Mouse (Mus musculus) lung, embryonic 16.5 days (tissue): Measurements from ENCODE around the gene Tmem220. TPM values are rescaled to one million over a fixed set of nuclear protein-coding genes. Genes with fewer than 3 reads are reported as not detected.

Experiments used
- ATAC-seq: fragments of 200-750 bp; cut with Nextera tagmentation; 2 replicates; pipeline ENCODE4 v1.8.0; 2017; ENCODE audit warnings: low read depth, mild to moderate bottlenecking, moderate library complexity
- H3K27ac ChIP-seq: fragments of 300-500 bp; sonication (generic); 2 replicates; pipeline ENCODE4 v1.5.1; 2014; ENCODE audit warnings: mild to moderate bottlenecking, control low read depth, low read length
- H3K27me3 ChIP-seq: fragments of 300-500 bp; sonication (generic); 2 replicates; pipeline ENCODE4 v1.6.1; 2014; ENCODE audit warnings: low read depth, low read length, mixed read lengths; ENCODE audit not compliant: control insufficient read depth, insufficient read depth
- H3K36me3 ChIP-seq: fragments of 300-500 bp; sonication (generic); 2 replicates; pipeline ENCODE4 v1.6.1; 2014; ENCODE audit warnings: low read length; ENCODE audit not compliant: control insufficient read depth, insufficient read depth
- H3K4me1 ChIP-seq: fragments of 300-500 bp; sonication (generic); replicated peaks from 2 replicates; pipeline ENCODE4 v1.6.1; 2014; ENCODE audit warnings: low read length, mixed read lengths; ENCODE audit not compliant: control insufficient read depth, insufficient read depth
- H3K4me2 ChIP-seq: fragments of 300-500 bp; sonication (generic); 2 replicates; pipeline ENCODE4 v1.6.1; 2014; ENCODE audit warnings: low read depth, low read length, control low read depth
- H3K4me3 ChIP-seq: fragments of 300-500 bp; sonication (generic); 2 replicates; pipeline ENCODE4 v1.5.1; 2014; ENCODE audit warnings: mild to moderate bottlenecking, low read length, control low read depth
- H3K9ac ChIP-seq: fragments of 300-500 bp; sonication (generic); 2 replicates; pipeline ENCODE4 v1.6.1; 2014; ENCODE audit warnings: low read length, control low read depth
- H3K9me3 ChIP-seq: fragments of 300-500 bp; sonication (generic); 2 replicates; pipeline ENCODE4 v1.6.1; 2016; ENCODE audit warnings: low read length; ENCODE audit not compliant: control insufficient read depth
- WGBS: fragments of 180-500 bp; shearing (Covaris S2); extraction: QIAGEN DNeasy Blood & Tissue Kit; methylation state at CpG from one replicate; pipeline ENCODE4 v1.1.7; 2014; 5-methylcytosine and 5-hydroxymethylcytosine counted together
- polyA plus RNA-seq: library from polyadenylated mRNA; unstranded; fragments of >200 nt; fragmentation: Nextera tagmentation; extraction: Ambion mirVana; gene quantifications from 2 replicates; pipeline ENCODE4 v1.2.1, GENCODE M21; 2015

Tmem220 gene
- polyA plus RNA-seq, result 2.4 and 2.5 TPM in 2 replicates

- peak within 1 kb of the TSS; percentile 79 for H3K4me2 ChIP-seq
- WGBS, result 2% methylated on average over 31 of the region's 35 CpGs
- peak; percentile 99 for ATAC-seq
- no peaks in the 10 kb centered on the region for H3K9me3 ChIP-seq
- H3K9ac ChIP-seq, result peak within 1 kb of the TSS; percentile 80
- H3K27ac ChIP-seq, result peak within 1 kb of the TSS; percentile 50
- H3K36me3 ChIP-seq, result no peaks in the 10 kb centered on the region
- peak within 1 kb of the TSS; percentile 70 for H3K4me3 ChIP-seq
- peaks cover 3% of the 10 kb centered on the region; the same call in 1 of the 2 replicates for H3K27me3 ChIP-seq
- peaks cover 13% of the 10 kb centered on the region for H3K4me1 ChIP-seq
Observed at GRCm38 (mm10) chr11:67024867-67025477, at the start of gene Tmem220. Gene Tmem220, plus strand, starts transcription at chr11:67025154.

DNA sequence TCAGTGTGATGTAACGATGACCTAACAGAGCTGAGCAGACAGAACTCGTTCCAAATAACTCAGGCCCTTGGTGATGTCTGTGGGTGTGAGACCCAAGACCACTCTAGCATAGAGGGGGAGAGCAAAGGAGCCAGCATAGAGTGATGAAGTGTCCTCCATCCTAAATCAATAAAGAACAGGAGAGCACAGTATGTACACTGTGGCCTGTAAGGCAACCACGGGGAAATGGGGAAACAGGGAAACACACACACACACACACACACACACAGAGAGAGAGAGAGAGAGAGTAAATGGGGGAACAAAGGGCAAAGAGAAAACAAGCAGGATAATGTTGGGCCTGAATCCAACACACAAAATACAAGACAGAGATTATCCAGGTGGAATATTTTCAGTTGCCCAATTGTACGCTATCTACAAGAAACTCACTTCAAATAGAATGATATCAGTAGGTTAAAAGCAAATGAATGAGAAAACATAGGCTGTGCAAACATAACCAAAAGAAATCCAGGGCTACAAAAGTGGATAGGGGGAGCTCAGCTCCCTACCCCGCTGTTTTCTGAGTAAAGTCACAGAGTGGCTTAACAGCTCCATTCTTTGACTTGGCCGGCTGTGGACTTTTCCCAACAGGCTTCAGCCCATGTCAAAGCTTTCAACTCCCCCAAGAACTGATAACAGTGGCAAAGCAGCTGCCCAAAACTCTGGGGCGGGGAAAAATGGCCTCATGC is 49.2 kb upstream of the Tmem220 start:
- 0 out of 2 replicates have a peak, but pooled peaks cover 2% of the 10 kb centered on the region for H3K9me3 ChIP-seq

DNA sequence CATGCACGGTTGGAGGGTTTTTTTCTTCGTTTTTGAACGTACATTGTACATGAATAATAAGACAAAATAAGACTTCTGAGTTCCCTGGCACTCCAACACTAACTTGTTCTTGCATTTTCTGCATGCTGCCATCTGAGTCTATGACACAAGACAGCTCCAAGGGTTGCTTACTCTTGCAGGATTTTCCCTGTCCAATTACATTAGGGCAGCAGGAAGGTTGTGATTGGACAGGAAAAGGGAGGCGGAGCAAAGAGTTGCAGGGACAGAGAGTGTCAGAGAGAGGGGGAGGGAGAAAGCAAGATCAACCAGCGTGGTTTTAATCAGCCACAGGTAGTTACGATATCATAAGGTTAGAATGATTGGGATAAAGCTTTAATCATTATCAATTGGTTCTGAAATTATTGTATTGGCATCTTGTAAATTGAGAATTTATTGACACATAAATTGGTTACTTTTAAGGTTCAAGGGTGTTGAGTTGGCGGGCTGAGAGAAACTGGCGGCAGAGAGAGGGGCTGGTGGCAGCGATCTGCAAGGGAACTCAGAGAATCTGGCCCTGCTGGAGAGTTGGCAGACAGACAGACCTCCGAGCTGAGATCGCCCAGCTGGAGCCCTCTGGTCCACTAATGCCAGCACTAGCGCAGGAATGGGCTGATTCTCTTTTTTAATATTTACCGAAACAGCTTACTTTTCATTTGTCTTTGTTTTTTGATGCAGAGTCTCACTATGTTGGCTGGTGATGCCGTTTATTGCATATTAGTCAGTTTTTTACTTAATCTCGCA is 43.4 kb upstream of the Tmem220 start:
- Histone ChIP-seq H3K4me2 (no peak overlapping the region), H3K9ac (no peak overlapping the region), H3K9me3 (no peaks in the 10 kb centered on the region), H3K4me1 (peaks cover 13% of the 10 kb centered on the region), H3K27me3 (no peaks in the 10 kb centered on the region), H3K4me3 (no peak overlapping the region), H3K36me3 (no peaks in the 10 kb centered on the region), H3K27ac (no peak overlapping the region)
- ATAC-seq, result no peak
- WGBS, result 64% methylated on average over 15 of the region's 15 CpGs

More for the DNA sequence above, 49.2 kb upstream of the Tmem220 start:
- no peaks in the 10 kb centered on the region for H3K36me3 ChIP-seq
- no peak overlapping the region for H3K9ac ChIP-seq
- ATAC-seq, result peak; percentile 28; the same call in 1 of the 2 replicates
- H3K4me2 ChIP-seq, result no peak overlapping the region
- no peaks in the 10 kb centered on the region for H3K27me3 ChIP-seq
- no peak overlapping the region for H3K4me3 ChIP-seq
- no peak overlapping the region for H3K27ac ChIP-seq
- WGBS, result 67% methylated on average over 7 of the region's 7 CpGs
- H3K4me1 ChIP-seq, result no peaks in the 10 kb centered on the region

- Histone ChIP-seq H3K9me3 (no peaks in the 10 kb centered on the region), H3K4me1 (peaks cover 13% of the 10 kb centered on the region), H3K9ac (no peak overlapping the region), H3K4me3 (no peak overlapping the region), H3K36me3 (no peaks in the 10 kb centered on the region), H3K4me2 (no peak overlapping the region), H3K27ac (no peak overlapping the region), H3K27me3 (no peaks in the 10 kb centered on the region)
- WGBS, result 40% methylated on average over 6 of the region's 6 CpGs
- 0 out of 2 replicates have a peak, but pooled peaks have one; percentile 49 for ATAC-seq
Observed at GRCm38 (mm10) chr11:66982794-66983193, 42.2 kb upstream of the Tmem220 start.

DNA sequence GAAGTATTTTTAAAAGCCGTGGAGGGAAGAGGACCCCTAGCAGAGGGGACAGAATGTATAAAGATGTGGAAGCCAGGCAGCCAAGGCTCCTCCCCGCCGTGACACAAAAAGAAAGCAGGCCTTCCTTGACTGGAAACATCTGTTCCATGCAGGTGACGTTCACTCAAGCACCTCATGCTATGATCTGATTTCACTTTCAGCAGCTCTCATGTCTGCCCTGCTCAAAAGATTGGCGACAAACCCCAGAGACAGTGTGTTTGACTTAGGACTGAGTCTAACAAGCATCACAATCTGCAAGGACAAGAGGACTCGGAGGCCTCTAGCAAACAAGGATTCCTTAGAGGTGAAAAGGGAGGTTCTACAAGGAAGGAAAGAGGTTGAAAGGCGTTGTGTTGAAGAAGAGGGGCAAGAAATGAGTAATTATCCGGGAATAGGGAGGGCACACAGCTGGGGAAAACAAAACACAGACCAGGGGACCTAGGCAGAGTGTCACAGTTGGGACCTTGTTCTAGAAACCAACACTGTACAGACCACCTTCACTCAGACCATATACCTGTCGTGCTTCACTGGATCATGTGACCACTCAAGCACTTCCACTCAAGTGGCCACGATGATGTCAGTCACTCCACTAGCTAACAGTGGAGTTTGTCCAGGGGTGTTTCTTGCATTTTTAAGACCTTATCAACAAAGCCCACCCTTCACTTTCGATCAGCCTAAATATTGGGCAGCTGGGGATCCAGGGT is 41.4 kb upstream of the Tmem220 start:
- H3K27ac ChIP-seq, result peak overlapping the region; percentile 56
- no peak overlapping the region for H3K4me2 ChIP-seq
- no peaks in the 10 kb centered on the region for H3K9me3 ChIP-seq
- WGBS, result 40% methylated on average over 11 of the region's 11 CpGs
- no peak overlapping the region for H3K9ac ChIP-seq
- H3K4me1 ChIP-seq, result peaks cover 13% of the 10 kb centered on the region
- H3K36me3 ChIP-seq, result no peaks in the 10 kb centered on the region
- ATAC-seq, result peak; percentile 36; the same call in 1 of the 2 replicates
- H3K27me3 ChIP-seq, result no peaks in the 10 kb centered on the region
- H3K4me3 ChIP-seq, result no peak overlapping the region

DNA sequence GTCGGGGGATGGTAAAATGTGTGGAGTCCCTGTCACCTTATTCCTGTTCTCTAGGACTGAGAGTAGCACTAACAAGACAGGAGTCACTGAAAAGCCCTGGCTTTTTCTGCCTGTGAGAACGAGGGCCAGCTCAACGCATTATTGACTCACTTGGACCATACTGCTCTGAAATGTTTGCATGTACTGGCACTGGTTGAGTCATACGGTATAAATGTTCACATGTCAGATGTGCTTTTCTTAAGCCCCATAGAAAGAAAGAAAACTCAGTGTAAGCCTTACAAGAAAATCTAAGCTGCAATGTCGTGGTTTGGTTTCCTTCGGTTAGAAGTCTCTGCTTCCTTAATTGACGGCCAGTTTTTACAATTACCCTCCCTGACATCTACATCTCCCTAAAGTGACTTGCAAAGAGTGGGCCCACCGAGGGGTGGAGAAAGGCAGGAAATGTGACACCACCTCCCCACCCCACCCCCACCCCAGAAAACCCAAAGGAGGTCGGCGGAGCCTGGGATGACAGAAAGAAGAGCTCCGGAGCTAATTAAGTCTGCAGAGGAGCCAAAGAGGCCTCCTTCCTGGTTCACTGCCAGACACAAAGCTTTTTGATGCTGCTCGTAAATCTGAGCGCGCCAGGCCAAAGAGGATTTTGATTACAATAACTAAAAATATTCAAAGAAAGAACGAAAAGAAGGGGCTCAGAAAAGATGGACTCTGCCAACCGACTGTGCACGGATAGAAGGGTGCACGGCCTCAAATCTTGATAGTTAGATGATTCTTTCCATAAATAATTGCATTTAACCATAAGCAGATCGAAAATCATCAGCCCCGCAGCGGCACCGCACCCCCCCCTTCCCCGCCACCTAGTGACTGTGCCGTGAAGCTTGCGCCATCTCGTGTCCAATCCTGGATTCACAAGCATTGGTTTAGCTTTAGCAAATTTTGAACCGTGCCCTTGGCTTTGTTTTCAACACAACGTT is 40.5 kb upstream of the Tmem220 start:
- Histone ChIP-seq H3K27ac (peak overlapping the region; percentile 56), H3K4me1 (peaks cover 13% of the 10 kb centered on the region), H3K4me3 (peak overlapping the region; percentile 57), H3K36me3 (no peaks in the 10 kb centered on the region), H3K4me2 (peak overlapping the region; percentile 74), H3K27me3 (no peaks in the 10 kb centered on the region), H3K9me3 (no peaks in the 10 kb centered on the region), H3K9ac (peak overlapping the region; percentile 64)
- peak; percentile 71 for ATAC-seq
- WGBS, result 4% methylated on average over 28 of the region's 28 CpGs

DNA sequence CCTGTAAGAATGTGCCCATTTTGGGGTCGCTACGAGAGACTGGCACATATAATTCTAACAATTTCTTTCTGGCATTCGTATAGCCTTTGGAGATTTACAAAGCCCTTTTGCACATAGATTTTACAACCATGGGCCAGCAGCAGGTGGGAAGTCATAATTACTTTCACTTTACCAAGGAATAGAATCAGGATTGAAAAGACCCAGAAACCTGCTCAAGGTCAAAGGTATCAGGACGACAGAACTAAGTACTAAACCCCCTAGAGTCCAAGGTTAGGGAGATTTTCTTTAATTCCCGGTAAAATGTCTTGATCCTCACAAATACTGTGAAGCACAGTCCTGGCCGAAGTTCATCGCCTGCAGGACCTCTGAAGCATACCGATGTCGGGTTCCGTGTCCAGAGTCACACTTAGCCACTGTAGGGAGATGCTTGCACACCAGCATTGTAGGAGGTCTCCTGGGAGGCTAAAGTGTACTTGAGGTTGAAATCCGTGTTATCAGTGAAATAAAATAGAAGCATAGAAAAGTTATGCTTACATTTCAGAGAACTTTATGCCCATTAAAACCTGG is 39.7 kb upstream of the Tmem220 start:
- WGBS, result 23% methylated on average over 11 of the region's 11 CpGs
- H3K36me3 ChIP-seq, result no peaks in the 10 kb centered on the region
- ATAC-seq, result no peak

GRCm38 (mm10) chr11:66992150-66992549 is 32.8 kb upstream of the Tmem220 start:
- Histone ChIP-seq H3K4me3 (no peak overlapping the region), H3K9ac (no peak overlapping the region), H3K27me3 (no peaks in the 10 kb centered on the region), H3K9me3 (no peaks in the 10 kb centered on the region), H3K27ac (no peak overlapping the region), H3K4me1 (peaks cover 5% of the 10 kb centered on the region), H3K36me3 (no peaks in the 10 kb centered on the region), H3K4me2 (no peak overlapping the region)
- 79% methylated on average over 2 of the region's 2 CpGs for WGBS
- no peak for ATAC-seq

More for the DNA sequence above, 39.7 kb upstream of the Tmem220 start:
- H3K9ac ChIP-seq, result peak overlapping the region; percentile 64
- H3K27ac ChIP-seq, result peak overlapping the region; percentile 56; the same call in 1 of the 2 replicates
- H3K4me1 ChIP-seq, result peaks cover 13% of the 10 kb centered on the region
- peak overlapping the region; percentile 74 for H3K4me2 ChIP-seq
- peak overlapping the region; percentile 57 for H3K4me3 ChIP-seq
- no peaks in the 10 kb centered on the region for H3K27me3 ChIP-seq
- no peaks in the 10 kb centered on the region for H3K9me3 ChIP-seq
